Mouse (Mus musculus): ENCODE results near the gene Mrps2. TPM values are rescaled to one million over a fixed set of nuclear protein-coding genes. Genes with fewer than 3 reads are reported as not detected.

Gene Mrps2
- total RNA-seq, 1 experiment = 29.9 TPM

DNA sequence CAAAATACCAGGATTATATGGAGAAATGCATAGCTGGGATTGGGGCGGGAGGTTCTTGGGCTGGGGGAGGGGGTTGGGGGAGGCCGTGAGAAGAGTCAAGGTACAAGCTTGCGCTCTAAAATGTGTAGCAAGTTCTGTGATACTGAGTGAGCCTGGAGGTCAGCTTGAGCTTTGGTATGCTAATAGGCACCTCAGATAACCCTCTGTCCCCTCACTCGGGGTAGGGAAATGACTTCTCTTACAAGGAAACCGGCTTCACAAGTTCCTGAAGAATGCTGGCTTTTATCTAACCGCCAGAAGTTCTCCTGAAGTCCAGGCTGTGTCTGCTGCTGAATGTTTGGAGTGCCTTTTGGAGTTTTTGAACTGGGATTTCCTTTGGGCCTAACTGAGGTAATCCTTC is 37.0 kb upstream of the Mrps2 start:
- no peak for DNase-seq (ENCODE audit: low read depth, low spot score)
- no peak overlapping the region for H3K9ac ChIP-seq (ENCODE audit: insufficient read depth, low read depth, low read length, poor library complexity, severe bottlenecking)
- peaks cover 0 to 4% of the 10 kb centered on the region in 2 experiments; a peak in 1 of 4 replicates for H3K4me1 ChIP-seq (ENCODE audit: control insufficient read depth in 2 of 2, insufficient read depth in 2 of 2, low read length in 2 of 2, poor library complexity in 1 of 2)
- TF ChIP-seq ZNF384 (IDR thresholded peaks at IDR 0.05; ENCODE audit: low read depth, low read length) = no peak
- no peak for TF ChIP-seq MAFK (IDR thresholded peaks at IDR 0.05; ENCODE audit: insufficient read depth, low read depth, low read length)
- in situ Hi-C loops (cut with MboI; ENCODE audit: low sequenced_read_pairs in 2 of 2, unreplicated experiment in 2 of 2) = no loop called here
- 0 out of 2 replicates have a peak, but pooled peaks cover 2% of the 10 kb centered on the region for H3K9me3 ChIP-seq (ENCODE audit: control insufficient read depth, insufficient read depth, low read depth, low read length)
- no peak overlapping the region for H3K27ac ChIP-seq (ENCODE audit: insufficient read depth, low read depth, low read length, poor library complexity, severe bottlenecking)
- H3K4me3 ChIP-seq (ENCODE audit: insufficient read depth in 1 of 2, low read depth in 1 of 2, low read length in 2 of 2, poor library complexity in 1 of 2, severe bottlenecking in 1 of 2) = no peak overlapping the region
- H3K36me3 ChIP-seq (ENCODE audit: control insufficient read depth, insufficient read depth, low read length, poor library complexity, severe bottlenecking) = no peaks in the 10 kb centered on the region

- in situ Hi-C loops (cut with MboI; ENCODE audit: low sequenced_read_pairs in 2 of 2, unreplicated experiment in 2 of 2) = no loop called here
- Histone ChIP-seq H3K4me3 (ENCODE audit: insufficient read depth in 1 of 2, low read depth in 1 of 2, low read length in 2 of 2, poor library complexity in 1 of 2, severe bottlenecking in 1 of 2) (no peak overlapping the region), H3K36me3 (ENCODE audit: control insufficient read depth, insufficient read depth, low read length, poor library complexity, severe bottlenecking) (no peaks in the 10 kb centered on the region), H3K4me1 (ENCODE audit: control insufficient read depth in 2 of 2, insufficient read depth in 2 of 2, low read length in 2 of 2, poor library complexity in 1 of 2) (peaks cover 0 to 4% of the 10 kb centered on the region in 2 experiments; a peak in 1 of 4 replicates), H3K27ac (ENCODE audit: insufficient read depth, low read depth, low read length, poor library complexity, severe bottlenecking) (no peak overlapping the region), H3K9me3 (ENCODE audit: control insufficient read depth, insufficient read depth, low read depth, low read length) (0 out of 2 replicates have a peak, but pooled peaks cover 2% of the 10 kb centered on the region), H3K9ac (ENCODE audit: insufficient read depth, low read depth, low read length, poor library complexity, severe bottlenecking) (no peak overlapping the region)
- no peak for TF ChIP-seq ZNF384 (IDR thresholded peaks at IDR 0.05; ENCODE audit: low read depth, low read length)
- TF ChIP-seq CHD2 (IDR thresholded peaks at IDR 0.05; ENCODE audit: low read depth, low read length) = no peak
- TF ChIP-seq HCFC1 (IDR thresholded peaks at IDR 0.05; ENCODE audit: borderline replicate concordance, insufficient read depth, low read length) = no peak
- no peak for TF ChIP-seq MAFK (IDR thresholded peaks at IDR 0.05; ENCODE audit: insufficient read depth, low read depth, low read length)
- no peak for DNase-seq (ENCODE audit: low read depth, low spot score)
Measured at GRCm38 (mm10) chr2:28432811-28433210, 35.1 kb upstream of the Mrps2 start.

GRCm38 (mm10) chr2:28433512-28433911 is 34.4 kb upstream of the Mrps2 start:
- TF ChIP-seq CHD2 (IDR thresholded peaks at IDR 0.05; ENCODE audit: low read depth, low read length) (no peak), ZC3H11A (IDR thresholded peaks at IDR 0.05; ENCODE audit: borderline replicate concordance, low read depth, low read length) (no peak), HCFC1 (IDR thresholded peaks at IDR 0.05; ENCODE audit: borderline replicate concordance, insufficient read depth, low read length) (no peak), ZNF384 (IDR thresholded peaks at IDR 0.05; ENCODE audit: low read depth, low read length) (peak; percentile 82), MAFK (IDR thresholded peaks at IDR 0.05; ENCODE audit: insufficient read depth, low read depth, low read length) (no peak)
- DNase-seq (ENCODE audit: low read depth, low spot score) = no peak
- Histone ChIP-seq H3K27ac (ENCODE audit: insufficient read depth, low read depth, low read length, poor library complexity, severe bottlenecking) (peak overlapping the region; percentile 68; the same call in 1 of the 2 replicates), H3K9me3 (ENCODE audit: control insufficient read depth, insufficient read depth, low read depth, low read length) (0 out of 2 replicates have a peak, but pooled peaks cover 2% of the 10 kb centered on the region), H3K9ac (ENCODE audit: insufficient read depth, low read depth, low read length, poor library complexity, severe bottlenecking) (no peak overlapping the region), H3K4me1 (ENCODE audit: control insufficient read depth in 2 of 2, insufficient read depth in 2 of 2, low read length in 2 of 2, poor library complexity in 1 of 2) (peaks cover 0 to 4% of the 10 kb centered on the region in 2 experiments; a peak in 1 of 4 replicates), H3K36me3 (ENCODE audit: control insufficient read depth, insufficient read depth, low read length, poor library complexity, severe bottlenecking) (no peaks in the 10 kb centered on the region), H3K4me3 (ENCODE audit: insufficient read depth in 1 of 2, low read depth in 1 of 2, low read length in 2 of 2, poor library complexity in 1 of 2, severe bottlenecking in 1 of 2) (no peak overlapping the region)
- in situ Hi-C loops (cut with MboI; ENCODE audit: low sequenced_read_pairs in 2 of 2, unreplicated experiment in 2 of 2) = no loop called here

GRCm38 (mm10) chr2:28435401-28435800 is 32.5 kb upstream of the Mrps2 start:
- H3K9me3 ChIP-seq (ENCODE audit: control insufficient read depth, insufficient read depth, low read depth, low read length) = 0 out of 2 replicates have a peak, but pooled peaks cover 2% of the 10 kb centered on the region
- H3K9ac ChIP-seq (ENCODE audit: insufficient read depth, low read depth, low read length, poor library complexity, severe bottlenecking) = no peak overlapping the region
- H3K36me3 ChIP-seq (ENCODE audit: control insufficient read depth, insufficient read depth, low read length, poor library complexity, severe bottlenecking) = no peaks in the 10 kb centered on the region
- TF ChIP-seq MAFK (IDR thresholded peaks at IDR 0.05; ENCODE audit: insufficient read depth, low read depth, low read length) = no peak
- no peak for TF ChIP-seq ZNF384 (IDR thresholded peaks at IDR 0.05; ENCODE audit: low read depth, low read length)
- no peak for TF ChIP-seq CHD2 (IDR thresholded peaks at IDR 0.05; ENCODE audit: low read depth, low read length)
- no peak for TF ChIP-seq HCFC1 (IDR thresholded peaks at IDR 0.05; ENCODE audit: borderline replicate concordance, insufficient read depth, low read length)
- TF ChIP-seq ZC3H11A (IDR thresholded peaks at IDR 0.05; ENCODE audit: borderline replicate concordance, low read depth, low read length) = no peak
- H3K27ac ChIP-seq (ENCODE audit: insufficient read depth, low read depth, low read length, poor library complexity, severe bottlenecking) = no peak overlapping the region
- peaks cover 0 to 6% of the 10 kb centered on the region in 2 experiments; a peak in 1 of 4 replicates for H3K4me1 ChIP-seq (ENCODE audit: control insufficient read depth in 2 of 2, insufficient read depth in 2 of 2, low read length in 2 of 2, poor library complexity in 1 of 2)
- DNase-seq (ENCODE audit: low read depth, low spot score) = no peak
- H3K4me3 ChIP-seq (ENCODE audit: insufficient read depth in 1 of 2, low read depth in 1 of 2, low read length in 2 of 2, poor library complexity in 1 of 2, severe bottlenecking in 1 of 2) = no peak overlapping the region
- in situ Hi-C loops (cut with MboI; ENCODE audit: low sequenced_read_pairs in 2 of 2, unreplicated experiment in 2 of 2) = no loop called here

DNA sequence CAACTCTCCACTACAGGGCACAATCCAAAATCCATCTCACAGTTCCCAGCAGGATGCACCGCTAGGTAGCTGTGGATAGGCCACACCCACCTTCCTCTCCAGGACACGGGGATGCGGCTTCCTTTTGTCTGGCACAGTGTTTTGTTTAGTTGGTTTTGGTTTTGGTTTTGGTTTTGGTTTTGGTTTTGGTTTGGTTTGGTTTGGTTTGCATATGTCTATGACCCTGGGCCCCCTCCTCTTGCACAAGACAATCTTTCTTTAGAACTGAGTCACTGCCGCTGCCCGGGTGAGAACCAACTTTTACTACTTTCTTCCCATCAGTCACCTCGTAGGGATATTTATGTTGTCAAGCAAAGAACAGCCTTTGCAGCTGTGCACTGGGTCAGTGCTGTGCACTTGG is 27.0 kb upstream of the Mrps2 start:
- Histone ChIP-seq H3K4me1 (ENCODE audit: control insufficient read depth in 2 of 2, insufficient read depth in 2 of 2, low read length in 2 of 2, poor library complexity in 1 of 2) (peaks cover 0 to 5% of the 10 kb centered on the region in 2 experiments; a peak in 2 of 4 replicates), H3K27ac (ENCODE audit: insufficient read depth, low read depth, low read length, poor library complexity, severe bottlenecking) (no peak overlapping the region), H3K9me3 (ENCODE audit: control insufficient read depth, insufficient read depth, low read depth, low read length) (no peaks in the 10 kb centered on the region), H3K36me3 (ENCODE audit: control insufficient read depth, insufficient read depth, low read length, poor library complexity, severe bottlenecking) (no peaks in the 10 kb centered on the region), H3K4me3 (ENCODE audit: insufficient read depth in 1 of 2, low read depth in 1 of 2, low read length in 2 of 2, poor library complexity in 1 of 2, severe bottlenecking in 1 of 2) (no peak overlapping the region), H3K9ac (ENCODE audit: insufficient read depth, low read depth, low read length, poor library complexity, severe bottlenecking) (no peak overlapping the region)
- no peak for TF ChIP-seq HCFC1 (IDR thresholded peaks at IDR 0.05; ENCODE audit: borderline replicate concordance, insufficient read depth, low read length)
- TF ChIP-seq CHD2 (IDR thresholded peaks at IDR 0.05; ENCODE audit: low read depth, low read length) = no peak
- no peak for TF ChIP-seq ZNF384 (IDR thresholded peaks at IDR 0.05; ENCODE audit: low read depth, low read length)
- TF ChIP-seq ZC3H11A (IDR thresholded peaks at IDR 0.05; ENCODE audit: borderline replicate concordance, low read depth, low read length) = no peak
- no peak for TF ChIP-seq MAFK (IDR thresholded peaks at IDR 0.05; ENCODE audit: insufficient read depth, low read depth, low read length)
- in situ Hi-C loops (cut with MboI; ENCODE audit: low sequenced_read_pairs in 2 of 2, unreplicated experiment in 2 of 2) = no loop called here
- no peak for DNase-seq (ENCODE audit: low read depth, low spot score)

Measured in ES-E14 (cell line).